Comparison of ENCODE assay signal across 18 mouse cellular contexts in genomic region chr2:164930706-164931581, GRCm38 (mm10). TPM values are rescaled to one million over a fixed set of nuclear protein-coding genes. Genes with fewer than 3 reads are reported as not detected.
DNase-seq lines count a peak whose midpoint lies in the region; ATAC-seq lines count a peak whose summit lies in the region.
"Had no signal": no experiment of that assay in that cellular context is flagged by ENCODE, and none has a peak within 500 bp of the region (broad histone marks: within the 10 kb centered on the region; RNA-seq: fewer than 3 reads in every experiment).

No protein-coding gene starts in this region.

- peaks cover 11% of the 10 kb centered on the region; the same call in 1 of the 2 replicates for H3K4me1 ChIP-seq in kidney, embryonic 15.5 days
- peaks cover 15% of the 10 kb centered on the region for H3K4me1 ChIP-seq in embryonic facial prominence, embryonic 12.5 days
- H3K4me1 ChIP-seq: liver, embryonic 12.5 days; midbrain, embryonic 12.5 days had no signal

- no peak overlapping the region for H3K4me3 ChIP-seq in kidney, embryonic 15.5 days (replicated peaks)
- no peak overlapping the region for H3K4me3 ChIP-seq in embryonic facial prominence, embryonic 12.5 days
- H3K4me3 ChIP-seq: gastrocnemius, adult 2 months; heart, adult 2 months; liver, embryonic 12.5 days; midbrain, embryonic 12.5 days had no signal

- WGBS in kidney, embryonic 15.5 days = 42% methylated on average over 11 of the region's 11 CpGs
- WGBS in embryonic facial prominence, embryonic 12.5 days = 30% methylated on average over 11 of the region's 11 CpGs

- peaks cover 16% of the 10 kb centered on the region for H3K27me3 ChIP-seq in kidney, embryonic 15.5 days
- H3K27me3 ChIP-seq in embryonic facial prominence, embryonic 12.5 days = no peaks in the 10 kb centered on the region; the same call in 1 of the 2 replicates

- peak; percentile 18 for DNase-seq in embryo, embryonic 11 days
- DNase-seq in embryo, embryonic 9.5 days (ENCODE audit: extremely low spot score) = no peak
- DNase-seq in kidney, postnatal 10 days = peak; percentile 64
- DNase-seq in 3T3-L1 (ENCODE audit: low read depth, low spot score) = peak; percentile 66
- no peak for DNase-seq in c-Kit-positive CD71-positive TER-119-positive erythroid progenitor cells, embryonic 14.5 days (ENCODE audit: low spot score)
- no peak for DNase-seq in testis, postnatal 10 days (ENCODE audit: low spot score)
- DNase-seq: cerebellum, adult 18-20 months; forebrain, postnatal 0 days; gastrocnemius, adult 2 months; heart, adult 2 months; layer of hippocampus, postnatal 36 days; lung, postnatal 10 days; right cerebral cortex, postnatal 14 days; thymus, adult 2 months had no signal

- H3K27ac ChIP-seq in kidney, embryonic 15.5 days = no peak overlapping the region
- H3K27ac ChIP-seq in embryonic facial prominence, embryonic 12.5 days = 0 out of 2 replicates have a peak overlapping the region, but pooled peaks have one; percentile 19
- H3K27ac ChIP-seq: gastrocnemius, adult 2 months; heart, adult 2 months; liver, embryonic 12.5 days; midbrain, embryonic 12.5 days had no signal

- ATAC-seq in kidney, embryonic 15.5 days (replicated peaks; ENCODE audit: low FRiP score) = no peak
- ATAC-seq in embryonic facial prominence, embryonic 12.5 days (ENCODE audit: insufficient number of reproducible peaks, insufficient read depth, low FRiP score, low TSS enrichment) = no peak
- ATAC-seq: forebrain, postnatal 0 days; liver, embryonic 12.5 days had no signal

- H3K4me2 ChIP-seq in kidney, embryonic 15.5 days = no peak overlapping the region
- no peak overlapping the region for H3K4me2 ChIP-seq in embryonic facial prominence, embryonic 12.5 days (replicated peaks)
- H3K4me2 ChIP-seq: liver, embryonic 12.5 days; midbrain, embryonic 12.5 days had no signal

- no peaks in the 10 kb centered on the region for H3K9me3 ChIP-seq in kidney, embryonic 15.5 days (replicated peaks)
- no peaks in the 10 kb centered on the region for H3K9me3 ChIP-seq in embryonic facial prominence, embryonic 12.5 days
- H3K9me3 ChIP-seq: liver, embryonic 12.5 days; midbrain, embryonic 12.5 days had no signal

- H3K36me3 ChIP-seq in kidney, embryonic 15.5 days = no peaks in the 10 kb centered on the region
- H3K36me3 ChIP-seq in embryonic facial prominence, embryonic 12.5 days = no peaks in the 10 kb centered on the region
- H3K36me3 ChIP-seq: liver, embryonic 12.5 days; midbrain, embryonic 12.5 days had no signal

- no peak overlapping the region for H3K9ac ChIP-seq in kidney, embryonic 15.5 days
- no peak overlapping the region for H3K9ac ChIP-seq in embryonic facial prominence, embryonic 12.5 days
- H3K9ac ChIP-seq: forebrain, postnatal 0 days; liver, embryonic 12.5 days; midbrain, embryonic 12.5 days had no signal

RNA-seq across cellular contexts. Expression of gene Mmp9, which starts 9.6 kb away (rescaled TPM):
- 2.6 and 41.3 TPM in 2 replicates for polyA plus RNA-seq in kidney, embryonic 15.5 days (2015; fragmentation: Nextera tagmentation; extraction: Ambion mirVana)
- 4.5 and 4.6 TPM in 2 replicates for polyA plus RNA-seq in embryonic facial prominence, embryonic 12.5 days (2016; fragmentation: Nextera tagmentation; extraction: Ambion mirVana)

RNA-seq across cellular contexts. Expression of gene Zfp335, which starts 19.4 kb away (rescaled TPM):
- polyA plus RNA-seq in kidney, embryonic 15.5 days (2015; fragmentation: Nextera tagmentation; extraction: Ambion mirVana) = 12.1 and 14.4 TPM in 2 replicates
- 16.9 and 17.4 TPM in 2 replicates for polyA plus RNA-seq in embryonic facial prominence, embryonic 12.5 days (2016; fragmentation: Nextera tagmentation; extraction: Ambion mirVana)

RNA-seq across cellular contexts. Expression of gene Slc12a5, which starts 29.7 kb away (rescaled TPM):
- polyA plus RNA-seq in kidney, embryonic 15.5 days (2015; fragmentation: Nextera tagmentation; extraction: Ambion mirVana) = 1.1 TPM in 2 replicates
- 1.9 and 2.0 TPM in 2 replicates for polyA plus RNA-seq in embryonic facial prominence, embryonic 12.5 days (2016; fragmentation: Nextera tagmentation; extraction: Ambion mirVana)

RNA-seq across cellular contexts. Expression of gene Pcif1, which starts 51.8 kb away (rescaled TPM):
- 73.1 and 81.1 TPM in 2 replicates for polyA plus RNA-seq in kidney, embryonic 15.5 days (2015; fragmentation: Nextera tagmentation; extraction: Ambion mirVana)
- 83.0 and 89.9 TPM in 2 replicates for polyA plus RNA-seq in embryonic facial prominence, embryonic 12.5 days (2016; fragmentation: Nextera tagmentation; extraction: Ambion mirVana)

Comparison
In these comparisons a context has a peak if more than half of its experiments do, and no peak if none do; other contexts are left out.
1. DNase-seq: peak in embryo, embryonic 11 days (single experiment), kidney, postnatal 10 days (single experiment) and 3T3-L1 (single experiment); none in embryo, embryonic 9.5 days (single experiment), c-Kit-positive CD71-positive TER-119-positive erythroid progenitor cells, embryonic 14.5 days (single experiment) and testis, postnatal 10 days (single experiment).